In the genomic region with DNA sequence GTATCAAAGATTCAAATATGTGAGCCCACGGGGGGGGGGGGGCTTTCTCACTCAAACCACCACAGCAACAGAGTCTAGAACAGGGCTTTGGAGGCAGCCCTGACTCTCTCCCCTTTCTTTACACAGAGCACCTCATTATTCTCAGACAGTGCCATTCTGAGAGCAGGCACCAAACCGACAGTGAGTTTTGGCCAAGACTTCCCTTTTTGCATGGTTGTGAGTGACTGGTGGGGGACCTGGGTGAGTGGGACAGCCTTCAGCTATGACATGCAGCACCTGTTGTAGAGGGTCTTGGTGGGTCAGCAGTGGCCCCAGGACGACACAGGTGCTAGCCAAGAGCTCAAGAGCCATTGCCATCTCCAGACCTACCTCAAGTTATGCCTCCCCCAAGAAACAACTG, we compare ENCODE assay signal across 12 mouse cellular contexts.
"Had no signal": no experiment of that assay in that cellular context is flagged by ENCODE, and none has a peak within 500 bp of the region (broad histone marks: within the 10 kb centered on the region; RNA-seq: fewer than 3 reads in every experiment).

No protein-coding gene starts in this region.

- H3K9me3 ChIP-seq: stomach, embryonic 15.5 days had no signal

- H3K36me3 ChIP-seq: limb, embryonic 13.5 days; midbrain, embryonic 13.5 days; neural tube, embryonic 13.5 days; stomach, embryonic 15.5 days had no signal

- DNase-seq: kidney, adult 11 months; kidney, adult 9 months; kidney, postnatal 10 days; kidney, postnatal 4 days; lung, adult 18-20 months; right cerebral cortex, adult 18-20 months had no signal

- H3K27ac ChIP-seq: layer of hippocampus, adult 2 months; limb, embryonic 13.5 days; liver, embryonic 14.5 days; midbrain, embryonic 13.5 days; neural tube, embryonic 13.5 days; stomach, embryonic 15.5 days had no signal

- H3K9ac ChIP-seq: limb, embryonic 13.5 days; liver, embryonic 14.5 days; midbrain, embryonic 13.5 days; neural tube, embryonic 13.5 days; stomach, embryonic 15.5 days had no signal

- H3K27me3 ChIP-seq: limb, embryonic 13.5 days; midbrain, embryonic 13.5 days; neural tube, embryonic 13.5 days; stomach, embryonic 15.5 days had no signal

- ATAC-seq: midbrain, embryonic 13.5 days had no signal

- H3K4me1 ChIP-seq: midbrain, embryonic 13.5 days; neural tube, embryonic 13.5 days had no signal

- H3K4me2 ChIP-seq: limb, embryonic 13.5 days; midbrain, embryonic 13.5 days; neural tube, embryonic 13.5 days; stomach, embryonic 15.5 days had no signal

- H3K4me3 ChIP-seq: layer of hippocampus, adult 2 months; limb, embryonic 13.5 days; midbrain, embryonic 13.5 days; neural tube, embryonic 13.5 days; stomach, embryonic 15.5 days had no signal
